Mouse (Mus musculus) lung, embryonic 14.5 days (tissue): ENCODE data around the gene Nol12. TPM values are rescaled to one million over a fixed set of nuclear protein-coding genes. Genes with fewer than 3 reads are reported as not detected.

Experiments used
- ATAC-seq: fragments of 200-750 bp; cut with Nextera tagmentation; 2 replicates; pipeline ENCODE4 v1.8.0; 2017; ENCODE audit warnings: mild to moderate bottlenecking, moderate TSS enrichment, moderate library complexity; ENCODE audit not compliant: insufficient read depth
- DNase-seq: peaks from one replicate; pipeline ENCODE4 v3.0.0-alpha.2; 2015
- H3K27ac ChIP-seq: fragments of 300-500 bp; sonication (generic); 2 replicates; pipeline ENCODE4 v1.5.1; 2014; ENCODE audit warnings: low read depth, mild to moderate bottlenecking, moderate library complexity
- H3K27me3 ChIP-seq: fragments of 300-500 bp; sonication (generic); 2 replicates; pipeline ENCODE4 v1.6.1; 2014; ENCODE audit warnings: low read length, control low read depth; ENCODE audit not compliant: insufficient read depth
- H3K36me3 ChIP-seq: fragments of 300-500 bp; sonication (generic); 2 replicates; pipeline ENCODE4 v1.6.1; 2014; ENCODE audit warnings: control low read depth; ENCODE audit not compliant: insufficient read depth
- H3K4me1 ChIP-seq: fragments of 300-500 bp; sonication (generic); 2 replicates; pipeline ENCODE4 v1.6.1; 2014; ENCODE audit warnings: antibody characterized with exemption, control low read depth; ENCODE audit not compliant: insufficient read depth
- H3K4me2 ChIP-seq: fragments of 300-500 bp; sonication (generic); 2 replicates; pipeline ENCODE4 v1.6.1; 2014; ENCODE audit warnings: mild to moderate bottlenecking
- H3K4me3 ChIP-seq: fragments of 300-500 bp; sonication (generic); 2 replicates; pipeline ENCODE4 v1.5.1; 2014; ENCODE audit warnings: low read depth, low read length
- H3K9ac ChIP-seq: fragments of 300-500 bp; sonication (generic); 2 replicates; pipeline ENCODE4 v1.6.1; 2014
- H3K9me3 ChIP-seq: fragments of 300-500 bp; sonication (generic); 2 replicates; pipeline ENCODE4 v1.6.1; 2016; ENCODE audit warnings: low read depth, low read length, control low read depth
- CTCF ChIP-seq: IDR thresholded peaks from 2 replicates; pipeline ENCODE4 v1.5.1; 2016; ENCODE audit warnings: antibody characterized with exemption, low read depth
- WGBS: fragments of 180-500 bp; shearing (Covaris S2); extraction: QIAGEN DNeasy Blood & Tissue Kit; methylation state at CpG from one replicate; pipeline ENCODE4 v1.1.7; 2014; 5-methylcytosine and 5-hydroxymethylcytosine counted together
- polyA plus RNA-seq: library from polyadenylated mRNA; unstranded; fragments of >200 nt; fragmentation: Nextera tagmentation; extraction: Ambion mirVana; gene quantifications from 2 replicates; pipeline ENCODE4 v1.2.1, GENCODE M21; 2014

Gene Nol12
- polyA plus RNA-seq, 1 experiment from 2014 or later = 57.4 TPM

DNA sequence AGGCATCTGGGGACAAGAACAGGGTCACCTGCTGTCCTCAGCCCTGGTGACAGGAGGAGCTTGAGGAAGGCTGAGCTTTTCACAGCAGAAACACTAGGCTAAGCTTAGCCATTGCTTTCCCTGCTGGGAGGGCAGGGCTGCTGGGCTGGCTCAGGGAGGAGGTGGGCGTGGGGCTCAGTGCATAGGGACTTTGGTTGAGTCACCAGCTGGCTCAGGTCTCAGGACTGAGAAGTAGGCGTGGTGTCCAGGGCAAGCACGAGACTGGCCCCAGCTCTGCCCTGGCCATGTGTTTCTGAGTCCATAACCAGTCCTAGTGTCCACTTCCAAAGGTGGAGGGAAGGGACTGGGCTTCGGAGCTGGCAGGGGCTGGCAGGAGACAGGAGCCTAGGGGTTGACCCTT, 25.4 kb downstream of the Nol12 start:
- no peaks in the 10 kb centered on the region for H3K27me3 ChIP-seq
- H3K27ac ChIP-seq = no peak overlapping the region
- ATAC-seq = no peak
- no peaks in the 10 kb centered on the region for H3K9me3 ChIP-seq
- no peaks in the 10 kb centered on the region for H3K36me3 ChIP-seq
- no peak overlapping the region for H3K4me3 ChIP-seq
- no peaks in the 10 kb centered on the region for H3K4me1 ChIP-seq
- 67% methylated on average over 4 of the region's 4 CpGs for WGBS
- no peak for TF ChIP-seq CTCF
- H3K9ac ChIP-seq = no peak overlapping the region
- no peak overlapping the region for H3K4me2 ChIP-seq
- DNase-seq = no peak

DNA sequence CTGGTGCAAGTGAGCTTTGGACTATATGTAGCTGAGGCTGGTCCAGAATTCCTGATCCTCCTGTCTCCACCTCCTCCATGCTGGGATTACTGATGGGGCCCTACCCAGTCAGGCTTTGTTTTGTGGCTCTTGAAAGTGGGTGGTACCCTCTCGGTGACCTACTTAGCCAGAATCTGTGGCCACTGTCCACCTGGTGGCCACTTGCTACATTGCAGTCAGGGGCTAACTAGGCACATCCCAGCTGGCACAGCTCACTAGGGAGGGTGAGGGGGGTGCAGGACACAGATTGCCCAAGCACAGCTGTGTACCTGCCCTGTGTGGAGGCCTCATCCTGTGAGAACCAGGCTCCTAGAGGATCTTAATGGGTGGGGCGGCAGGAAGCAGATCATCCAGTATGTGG, 28.2 kb downstream of the Nol12 start:
- no peak overlapping the region for H3K4me3 ChIP-seq
- no peaks in the 10 kb centered on the region for H3K27me3 ChIP-seq
- WGBS = 35% methylated on average over 2 of the region's 2 CpGs
- H3K27ac ChIP-seq = no peak overlapping the region
- H3K9me3 ChIP-seq = no peaks in the 10 kb centered on the region
- no peaks in the 10 kb centered on the region for H3K4me1 ChIP-seq
- ATAC-seq = peak; percentile 63; the same call in 1 of the 2 replicates
- DNase-seq = peak; percentile 85
- H3K36me3 ChIP-seq = no peaks in the 10 kb centered on the region
- no peak overlapping the region for H3K9ac ChIP-seq
- no peak overlapping the region for H3K4me2 ChIP-seq
- peak; percentile 91 for TF ChIP-seq CTCF

GRCm38 (mm10) chr15:78971626-78972025, 36.9 kb downstream of the Nol12 start:
- no peak overlapping the region for H3K4me2 ChIP-seq
- no peak overlapping the region for H3K27ac ChIP-seq
- H3K4me1 ChIP-seq = no peaks in the 10 kb centered on the region
- no peaks in the 10 kb centered on the region for H3K36me3 ChIP-seq
- TF ChIP-seq CTCF = no peak
- ATAC-seq (no peak), DNase-seq (no peak)
- H3K4me3 ChIP-seq = no peak overlapping the region
- 67% methylated on average over 6 of the region's 6 CpGs for WGBS
- H3K9me3 ChIP-seq = no peaks in the 10 kb centered on the region
- no peaks in the 10 kb centered on the region for H3K27me3 ChIP-seq
- H3K9ac ChIP-seq = no peak overlapping the region

DNA sequence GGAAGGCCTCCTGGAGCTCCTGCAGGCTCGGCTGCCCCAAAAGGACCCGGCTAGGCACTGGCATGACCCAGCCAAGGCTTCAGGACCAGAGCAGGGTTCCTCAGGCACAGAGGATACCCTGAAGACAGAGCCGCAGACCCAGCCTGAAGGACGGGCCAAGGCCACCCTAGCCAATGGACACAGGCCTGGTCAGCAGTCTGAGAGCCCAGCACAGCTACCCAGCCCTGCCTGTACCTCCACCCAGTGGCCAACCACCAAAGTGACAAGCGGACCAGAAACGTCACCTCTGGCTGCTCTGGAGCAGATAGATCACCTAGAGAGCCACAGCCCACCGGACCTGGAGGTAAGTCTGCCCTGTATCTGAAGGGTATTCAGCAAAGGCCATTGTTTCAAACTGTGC, 39.2 kb downstream of the Nol12 start:
- Histone ChIP-seq H3K4me2 (no peak overlapping the region), H3K36me3 (no peaks in the 10 kb centered on the region), H3K4me3 (no peak overlapping the region), H3K9ac (no peak overlapping the region), H3K27ac (no peak overlapping the region), H3K27me3 (no peaks in the 10 kb centered on the region), H3K4me1 (peaks cover 7% of the 10 kb centered on the region), H3K9me3 (no peaks in the 10 kb centered on the region)
- 73% methylated on average over 7 of the region's 7 CpGs for WGBS
- ATAC-seq (no peak), DNase-seq (no peak)
- TF ChIP-seq CTCF = peak; percentile 43

DNA sequence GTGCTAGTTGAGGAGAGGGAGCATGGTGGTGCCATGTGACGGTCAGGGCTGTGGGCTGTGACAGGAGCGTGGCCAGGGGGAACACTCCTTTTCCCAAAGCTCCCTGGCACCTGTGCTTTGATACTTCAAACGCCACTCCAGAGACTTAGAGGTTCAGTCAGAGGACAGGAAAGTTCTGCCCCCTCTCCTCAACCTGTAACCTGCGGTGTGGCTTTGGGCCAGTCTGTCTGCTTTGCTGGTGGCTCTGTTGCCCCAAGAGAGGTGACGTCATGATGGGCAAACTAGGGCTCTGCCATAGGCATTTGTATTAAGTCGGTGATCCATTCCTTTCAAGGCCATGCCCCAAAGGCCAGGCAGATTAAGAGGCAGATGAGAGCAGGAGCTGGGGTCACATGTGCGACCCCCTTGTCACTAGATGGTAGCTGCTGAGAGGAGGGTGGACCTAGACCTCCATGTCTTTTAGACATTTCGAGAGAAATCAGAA, 43.0 kb downstream of the Nol12 start:
- no peak for TF ChIP-seq CTCF
- H3K4me2 ChIP-seq = no peak overlapping the region
- 85% methylated on average over 8 of the region's 8 CpGs for WGBS
- DNase-seq (no peak), ATAC-seq (no peak)
- H3K4me3 ChIP-seq = no peak overlapping the region
- no peaks in the 10 kb centered on the region for H3K27me3 ChIP-seq
- peaks cover 16% of the 10 kb centered on the region for H3K4me1 ChIP-seq
- no peaks in the 10 kb centered on the region for H3K9me3 ChIP-seq
- H3K9ac ChIP-seq = no peak overlapping the region
- no peaks in the 10 kb centered on the region for H3K36me3 ChIP-seq
- H3K27ac ChIP-seq = no peak overlapping the region

DNA sequence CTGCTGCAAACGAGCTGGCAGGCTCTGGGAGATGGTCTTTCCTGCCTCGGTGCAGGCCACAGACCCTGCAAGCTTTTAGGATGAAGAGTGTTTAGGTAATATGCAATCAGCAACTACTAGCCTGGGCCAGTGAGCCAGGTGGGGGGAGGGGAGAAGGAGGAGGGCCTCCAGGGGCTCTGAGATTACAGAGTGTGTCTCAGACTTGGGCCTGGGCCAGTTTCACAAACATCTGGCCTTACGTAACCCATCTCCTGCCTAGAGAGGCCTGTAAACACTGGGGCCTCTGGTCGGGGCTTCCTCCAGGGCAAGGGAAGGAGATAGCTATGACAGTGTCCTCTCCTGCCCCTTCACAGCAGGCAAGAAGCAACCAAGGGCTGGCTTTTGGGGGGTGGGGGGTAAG, 44.1 kb downstream of the Nol12 start:
- H3K4me3 ChIP-seq = no peak overlapping the region
- no peaks in the 10 kb centered on the region for H3K27me3 ChIP-seq
- peaks cover 16% of the 10 kb centered on the region for H3K4me1 ChIP-seq
- H3K27ac ChIP-seq = peak overlapping the region; percentile 32; the same call in 1 of the 2 replicates
- DNase-seq (peak; percentile 93), ATAC-seq (peak; percentile 59)
- TF ChIP-seq CTCF = no peak
- 3% methylated on average over 4 of the region's 4 CpGs for WGBS
- no peaks in the 10 kb centered on the region for H3K36me3 ChIP-seq
- H3K9ac ChIP-seq = 0 out of 2 replicates have a peak overlapping the region, but pooled peaks have one; percentile 13
- no peaks in the 10 kb centered on the region for H3K9me3 ChIP-seq
- H3K4me2 ChIP-seq = 0 out of 2 replicates have a peak overlapping the region, but pooled peaks have one; percentile 0

DNA sequence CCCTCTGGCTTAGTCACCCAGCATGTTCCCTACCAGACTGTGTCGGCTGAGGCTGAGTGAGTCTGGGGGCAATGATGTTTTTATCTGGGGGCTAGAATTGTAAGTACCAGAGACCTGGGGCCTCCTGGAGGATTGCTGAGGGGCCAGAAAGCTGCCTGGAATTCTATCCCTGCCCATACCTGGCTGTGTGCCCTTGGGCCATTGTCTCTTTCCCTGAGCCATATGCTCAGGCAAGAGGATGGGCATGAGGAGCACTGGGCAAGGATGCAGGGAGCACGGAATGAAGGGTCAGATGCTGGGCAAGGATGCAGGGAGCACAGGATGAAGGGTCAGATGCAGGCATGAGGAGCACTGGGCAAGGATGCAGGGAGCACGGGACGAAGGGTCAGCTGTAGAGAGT, 45.4 kb downstream of the Nol12 start:
- TF ChIP-seq CTCF = no peak
- H3K27ac ChIP-seq = no peak overlapping the region
- no peak overlapping the region for H3K9ac ChIP-seq
- H3K4me2 ChIP-seq = no peak overlapping the region
- no peaks in the 10 kb centered on the region for H3K36me3 ChIP-seq
- H3K9me3 ChIP-seq = no peaks in the 10 kb centered on the region
- DNase-seq (no peak), ATAC-seq (no peak)
- peaks cover 22% of the 10 kb centered on the region for H3K4me1 ChIP-seq
- WGBS = 84% methylated on average over 4 of the region's 4 CpGs
- H3K27me3 ChIP-seq = no peaks in the 10 kb centered on the region
- no peak overlapping the region for H3K4me3 ChIP-seq
